Mouse (Mus musculus) spleen, postnatal 4 days (tissue): Measurements from ENCODE around the gene Peak1.

Source experiments
- DNase-seq, 2 experiments: peaks; one replicate each; pipeline ENCODE4 v3.0.0; 2022; ENCODE audit warnings: low spot score in 2 of 2

Gene Peak1

GRCm38 (mm10) chr9:56200200-56200599, 217.7 kb downstream of the Peak1 start:
- DNase-seq, result no peak

GRCm38 (mm10) chr9:56196921-56197320, 220.9 kb downstream of the Peak1 start:
- DNase-seq, result no peak

GRCm38 (mm10) chr9:56195193-56195592, 222.7 kb downstream of the Peak1 start:
- DNase-seq, result no peak

GRCm38 (mm10) chr9:56191498-56192455, 226.1 kb downstream of the Peak1 start:
- no peak for DNase-seq

GRCm38 (mm10) chr9:56180118-56180781, 237.6 kb downstream of the Peak1 start:
- DNase-seq, result no peak

GRCm38 (mm10) chr9:56179416-56180117, 238.3 kb downstream of the Peak1 start:
- no peak for DNase-seq

GRCm38 (mm10) chr9:56177354-56177753, 240.5 kb downstream of the Peak1 start:
- no peak for DNase-seq

GRCm38 (mm10) chr9:56175316-56175715, 242.6 kb downstream of the Peak1 start:
- DNase-seq, result no peak

- DNase-seq, result no peak
Observed at GRCm38 (mm10) chr9:56167690-56168089, 250.2 kb downstream of the Peak1 start.

- DNase-seq, result no peak
Observed at GRCm38 (mm10) chr9:56166161-56166560, 251.7 kb downstream of the Peak1 start.

- DNase-seq, result no peak
Observed at GRCm38 (mm10) chr9:56165377-56165776, 252.5 kb downstream of the Peak1 start, which contains the start of gene Tspan3. Tspan3 (minus strand) TSS chr9:56165477.

GRCm38 (mm10) chr9:56160341-56161141, 257.3 kb downstream of the Peak1 start:
- peak; percentile 75 to 87 for DNase-seq

- DNase-seq, result no peak
Observed at GRCm38 (mm10) chr9:56159456-56159855, 258.4 kb downstream of the Peak1 start.

- no peak for DNase-seq
Observed at GRCm38 (mm10) chr9:56158077-56158476, 259.8 kb downstream of the Peak1 start.

GRCm38 (mm10) chr9:56154572-56154971, 263.3 kb downstream of the Peak1 start:
- no peak for DNase-seq

- no peak for DNase-seq
Observed at GRCm38 (mm10) chr9:56152482-56153007, 265.3 kb downstream of the Peak1 start.

GRCm38 (mm10) chr9:56151745-56152481, 266.0 kb downstream of the Peak1 start:
- DNase-seq, result no peak
